Mouse (Mus musculus): Measurements from ENCODE around the gene Slc8a2.

DNA sequence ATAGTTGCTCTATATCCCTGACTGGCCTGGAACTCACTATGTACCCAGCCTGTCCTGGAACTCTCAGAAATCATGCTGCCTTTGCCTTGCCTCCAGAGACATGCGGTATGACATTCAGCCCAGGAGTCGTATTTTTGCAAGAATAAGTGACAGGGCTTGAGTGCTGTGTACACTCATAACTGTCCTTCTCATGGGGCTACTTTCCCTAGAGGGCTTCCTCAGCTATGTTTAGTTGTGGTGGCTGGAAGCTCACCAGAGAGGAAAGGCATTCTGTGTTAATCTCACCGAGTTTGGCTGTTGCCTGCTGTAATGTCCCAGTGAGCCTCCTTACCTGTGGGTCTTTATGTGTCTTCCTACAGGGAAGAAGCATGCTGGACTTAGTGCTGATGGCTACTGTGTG is 35.0 kb upstream of the Slc8a2 start:
- TF ChIP-seq CTCF (IDR thresholded peaks at IDR 0.05; ENCODE audit: borderline replicate concordance, extremely low read depth, insufficient read depth, insufficient read length) (no peak), POLR2A (IDR thresholded peaks at IDR 0.05; ENCODE audit: borderline replicate concordance, extremely low read depth, insufficient read depth, insufficient read length, poor library complexity, severe bottlenecking) (no peak)

All from brain, embryonic 14.5 days (tissue).